Mouse (Mus musculus) hindbrain, embryonic 10.5 days (tissue): Measurements from ENCODE around the gene Gm4869. TPM values are rescaled to one million over a fixed set of nuclear protein-coding genes. Genes with fewer than 3 reads are reported as not detected.
"Not testable (repeated sequence)": the region's sequence is repeated elsewhere in the genome, so short reads cannot be mapped to it uniquely, and the experiment has no call there.

Experiments
- DNase-seq: peaks from one replicate; pipeline ENCODE4 v3.0.0-alpha.2; 2017; ENCODE audit warnings: low spot score
- H3K27ac ChIP-seq: fragments of 300-500 bp; sonication (generic); 2 replicates; pipeline ENCODE4 v1.5.1; 2016; ENCODE audit warnings: mild to moderate bottlenecking, moderate library complexity
- H3K27me3 ChIP-seq: fragments of 300-500 bp; sonication (generic); 2 replicates; pipeline ENCODE4 v1.6.1; 2016; ENCODE audit warnings: mild to moderate bottlenecking; ENCODE audit not compliant: poor library complexity, insufficient read depth, severe bottlenecking
- H3K36me3 ChIP-seq: fragments of 300-500 bp; sonication (generic); 2 replicates; pipeline ENCODE4 v1.6.1; 2016; ENCODE audit warnings: mild to moderate bottlenecking, moderate library complexity
- H3K4me1 ChIP-seq: fragments of 300-500 bp; sonication (generic); replicated peaks from 2 replicates; pipeline ENCODE4 v1.6.1; 2016; ENCODE audit warnings: mild to moderate bottlenecking
- H3K4me3 ChIP-seq: fragments of 300-500 bp; sonication (generic); 2 replicates; pipeline ENCODE4 v1.5.1; 2016; ENCODE audit warnings: mild to moderate bottlenecking, moderate library complexity
- H3K9me3 ChIP-seq: fragments of 300-500 bp; sonication (generic); 2 replicates; pipeline ENCODE4 v1.6.1; 2016; ENCODE audit warnings: mild to moderate bottlenecking, moderate library complexity
- WGBS: fragments of 180-500 bp; shearing (Covaris S2); methylation state at CpG from one replicate; pipeline ENCODE4 v1.1.7; 2016; 5-methylcytosine and 5-hydroxymethylcytosine counted together
- polyA plus RNA-seq: library from polyadenylated mRNA; unstranded; fragments of >200 nt; fragmentation: Nextera tagmentation; extraction: Ambion mirVana; gene quantifications from 2 replicates; pipeline ENCODE4 v1.2.1, GENCODE M21; 2016

Gene Gm4869
- polyA plus RNA-seq, 1 experiment from 2014 or later, result not detected

DNA sequence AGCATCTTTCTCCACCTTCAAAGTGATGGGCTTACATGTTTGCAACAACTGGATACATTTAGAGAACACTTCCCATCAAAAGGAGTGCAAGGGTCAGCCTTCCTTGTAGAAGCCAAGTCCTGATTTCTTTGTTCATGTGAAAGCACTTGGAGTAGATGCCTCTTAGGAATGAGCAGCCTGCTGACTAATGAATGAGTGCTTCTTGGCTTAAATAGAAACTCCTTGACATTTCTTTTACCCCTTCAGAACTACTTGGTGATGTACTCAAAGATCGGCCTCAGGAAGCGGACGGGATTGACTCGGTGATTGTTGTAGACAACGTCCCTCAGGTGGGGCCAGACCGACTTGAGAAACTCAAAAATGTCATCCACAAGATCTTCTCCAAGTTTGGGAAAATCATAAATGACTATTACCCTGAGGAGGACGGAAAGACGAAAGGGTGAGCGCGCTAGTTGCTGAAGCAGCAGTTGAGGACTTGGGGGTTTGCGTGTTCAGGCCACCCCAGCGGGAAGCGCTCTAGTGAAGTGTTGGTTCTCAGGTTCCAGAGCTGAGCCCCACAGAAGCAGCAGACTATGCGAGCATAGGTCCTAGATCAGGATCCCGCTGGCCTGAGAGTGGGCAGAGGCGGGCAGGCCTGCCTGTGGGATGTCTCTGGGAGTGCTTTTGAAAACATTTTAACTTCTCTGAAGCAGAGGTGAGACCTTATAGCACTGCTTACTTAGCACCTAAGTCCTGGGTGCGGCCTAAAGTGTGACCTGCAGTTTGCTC, 20.2 kb upstream of the Gm4869 start:
- 97% methylated on average over 17 of the region's 17 CpGs for WGBS
- no peak overlapping the region for H3K27ac ChIP-seq
- H3K27me3 ChIP-seq, result no peaks in the 10 kb centered on the region
- peaks cover 95% of the 10 kb centered on the region for H3K36me3 ChIP-seq
- H3K9me3 ChIP-seq, result no peaks in the 10 kb centered on the region
- H3K4me1 ChIP-seq, result peaks cover 15% of the 10 kb centered on the region
- DNase-seq, result no peak
- no peak overlapping the region for H3K4me3 ChIP-seq

DNA sequence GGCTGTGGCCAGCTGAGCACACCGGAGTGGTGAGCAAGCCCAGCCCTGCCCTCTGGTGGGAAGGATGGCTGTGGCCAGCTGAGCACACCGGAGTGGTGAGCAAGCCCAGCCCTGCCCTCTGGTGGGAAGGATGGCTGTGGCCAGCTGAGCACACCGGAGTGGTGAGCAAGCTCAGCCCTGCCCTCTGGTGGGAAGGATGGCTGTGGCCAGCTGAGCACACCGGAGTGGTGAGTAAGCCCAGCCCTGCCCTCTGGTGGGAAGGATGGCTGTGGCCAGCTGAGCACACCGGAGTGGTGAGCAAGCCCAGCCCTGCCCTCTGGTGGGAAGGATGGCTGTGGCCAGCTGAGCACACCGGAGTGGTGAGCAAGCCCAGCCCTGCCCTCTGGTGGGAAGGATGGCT, 6.3 kb upstream of the Gm4869 start:
- peaks cover 97% of the 10 kb centered on the region for H3K36me3 ChIP-seq
- H3K4me3 ChIP-seq, H3K9me3 ChIP-seq, H3K27me3 ChIP-seq, H3K27ac ChIP-seq, DNase-seq, H3K4me1 ChIP-seq: not testable (repeated sequence)
- 83% methylated on average over 3 of the region's 6 CpGs for WGBS

DNA sequence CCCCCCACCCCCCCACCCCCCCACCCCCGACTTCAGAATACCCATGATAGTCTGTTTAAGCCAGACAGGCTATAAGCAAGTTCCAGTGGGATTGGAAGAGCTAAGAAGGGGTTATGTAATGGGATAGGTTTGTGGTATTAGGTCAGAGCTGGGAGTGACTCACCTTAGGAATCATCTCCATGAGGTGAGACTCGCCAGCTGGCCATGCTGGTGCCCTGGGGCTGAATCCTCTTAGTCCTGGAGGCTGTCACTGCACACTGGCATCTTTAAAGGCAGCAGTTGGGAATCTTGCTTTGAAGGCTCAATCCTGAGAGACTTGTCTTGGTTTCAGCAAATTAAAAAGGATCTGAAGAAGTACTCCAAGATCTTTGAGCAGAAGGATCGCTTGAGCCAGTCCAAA, 4.0 kb upstream of the Gm4869 start:
- DNase-seq, result no peak
- Histone ChIP-seq H3K4me1 (no peaks in the 10 kb centered on the region), H3K27ac (no peak overlapping the region), H3K36me3 (peaks cover 97% of the 10 kb centered on the region), H3K9me3 (0 out of 2 replicates have a peak, but pooled peaks cover 6% of the 10 kb centered on the region), H3K4me3 (no peak overlapping the region), H3K27me3 (no peaks in the 10 kb centered on the region)
- 86% methylated on average over 3 of the region's 3 CpGs for WGBS

GRCm38 (mm10) chr5:140444012-140444411, 1.4 kb upstream of the Gm4869 start:
- H3K36me3 ChIP-seq, result peaks cover 82% of the 10 kb centered on the region
- no peaks in the 10 kb centered on the region for H3K27me3 ChIP-seq
- no peaks in the 10 kb centered on the region for H3K4me1 ChIP-seq
- 91% methylated on average over 4 of the region's 4 CpGs for WGBS
- H3K9me3 ChIP-seq, result no peaks in the 10 kb centered on the region
- DNase-seq, result no peak
- no peak overlapping the region for H3K4me3 ChIP-seq
- H3K27ac ChIP-seq, result no peak overlapping the region

GRCm38 (mm10) chr5:140446054-140446453, 609 bp downstream of the Gm4869 start:
- H3K36me3 ChIP-seq, result peaks cover 61% of the 10 kb centered on the region
- H3K27ac ChIP-seq, result no peak overlapping the region
- H3K9me3 ChIP-seq, result no peaks in the 10 kb centered on the region
- no peak overlapping the region for H3K4me3 ChIP-seq
- no peaks in the 10 kb centered on the region for H3K27me3 ChIP-seq
- no peaks in the 10 kb centered on the region for H3K4me1 ChIP-seq
- 78% methylated on average over 7 of the region's 7 CpGs for WGBS
- DNase-seq, result no peak

GRCm38 (mm10) chr5:140454488-140454887, 9.0 kb downstream of the Gm4869 start:
- DNase-seq, result no peak
- Histone ChIP-seq H3K27me3 (no peaks in the 10 kb centered on the region), H3K9me3 (no peaks in the 10 kb centered on the region), H3K36me3 (no peaks in the 10 kb centered on the region), H3K4me3 (no peak overlapping the region), H3K4me1 (no peaks in the 10 kb centered on the region), H3K27ac (no peak overlapping the region)

DNA sequence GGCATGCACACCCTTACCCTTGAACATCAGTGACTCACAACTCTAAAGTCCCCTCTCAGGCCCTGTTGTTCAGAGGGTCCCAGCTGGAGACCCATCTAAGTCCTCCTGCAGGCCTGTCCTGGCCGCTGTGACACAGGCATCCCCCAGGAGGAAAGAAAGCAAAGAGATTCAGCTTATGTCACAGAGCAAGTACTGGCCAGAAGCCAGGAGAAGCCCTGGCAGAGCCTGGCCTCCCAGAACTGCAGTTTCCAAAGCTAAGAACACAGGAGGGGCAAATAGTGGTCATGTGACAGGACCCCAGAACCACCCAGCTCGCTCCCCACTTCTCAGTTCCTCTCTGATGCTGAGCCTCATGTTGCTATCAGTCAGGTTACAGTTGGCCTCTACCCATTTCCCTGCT, 10.0 kb downstream of the Gm4869 start:
- 79% methylated on average over 2 of the region's 2 CpGs for WGBS
- H3K27me3 ChIP-seq, result no peaks in the 10 kb centered on the region
- H3K27ac ChIP-seq, result no peak overlapping the region
- no peak overlapping the region for H3K4me3 ChIP-seq
- DNase-seq, result no peak
- H3K36me3 ChIP-seq, result no peaks in the 10 kb centered on the region
- H3K4me1 ChIP-seq, result no peaks in the 10 kb centered on the region
- H3K9me3 ChIP-seq, result no peaks in the 10 kb centered on the region

DNA sequence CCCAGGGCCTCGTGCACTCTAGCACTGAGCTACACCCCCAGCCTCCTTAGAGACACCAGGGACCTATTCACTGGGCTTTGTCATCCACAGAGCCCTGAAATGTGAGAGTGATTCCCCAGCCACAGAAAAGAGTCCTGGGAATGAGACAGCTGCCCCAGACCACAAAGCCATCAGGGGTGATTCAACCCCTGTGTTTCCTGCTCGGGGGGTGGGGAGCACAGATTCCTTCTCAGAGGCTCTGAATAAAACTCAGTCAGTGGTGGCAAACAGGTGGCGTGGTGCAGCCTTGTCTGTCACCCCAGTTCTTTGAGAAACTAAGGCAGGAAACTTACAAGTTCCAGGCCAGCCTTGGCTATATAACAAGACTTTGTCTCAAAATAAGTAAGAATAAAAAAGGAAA, 16.0 kb downstream of the Gm4869 start:
- no peak overlapping the region for H3K4me3 ChIP-seq
- H3K36me3 ChIP-seq, result peaks cover 5% of the 10 kb centered on the region; the same call in 1 of the 2 replicates
- WGBS, result 85% methylated on average over 3 of the region's 3 CpGs
- peaks cover 22% of the 10 kb centered on the region for H3K9me3 ChIP-seq
- peaks cover 5% of the 10 kb centered on the region for H3K4me1 ChIP-seq
- no peaks in the 10 kb centered on the region for H3K27me3 ChIP-seq
- H3K27ac ChIP-seq, result no peak overlapping the region
- DNase-seq, result no peak

- not testable (repeated sequence) for H3K4me3 ChIP-seq, H3K27ac ChIP-seq, H3K4me1 ChIP-seq, H3K27me3 ChIP-seq, DNase-seq, H3K36me3 ChIP-seq
- peaks cover 22% of the 10 kb centered on the region for H3K9me3 ChIP-seq
- WGBS, result 86% methylated on average over 2 of the region's 2 CpGs
Observed at GRCm38 (mm10) chr5:140463151-140463550, 17.7 kb downstream of the Gm4869 start.

DNA sequence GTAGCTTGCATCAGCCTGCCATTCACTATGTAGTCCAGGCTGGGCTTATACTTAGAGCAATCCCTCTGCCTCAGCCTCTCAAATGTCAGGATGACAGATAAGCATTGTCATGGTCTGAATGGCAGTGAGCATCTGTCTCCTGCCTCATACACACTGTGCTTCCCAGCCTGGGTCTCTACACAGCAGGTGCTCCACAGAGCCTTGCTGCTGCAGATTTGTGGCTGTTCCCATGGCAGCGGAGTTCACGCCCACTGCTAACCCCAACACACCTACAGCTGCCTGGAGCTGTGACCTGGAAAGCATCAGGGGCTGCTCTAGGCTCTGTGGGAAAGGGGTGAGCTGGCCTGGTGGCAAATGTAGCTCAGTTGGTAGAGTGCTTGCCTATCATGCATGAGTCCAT, 19.5 kb downstream of the Gm4869 start:
- peaks cover 22% of the 10 kb centered on the region for H3K9me3 ChIP-seq
- H3K36me3 ChIP-seq, result peaks cover 5% of the 10 kb centered on the region; the same call in 1 of the 2 replicates
- DNase-seq, result no peak
- no peak overlapping the region for H3K27ac ChIP-seq
- no peak overlapping the region for H3K4me3 ChIP-seq
- 84% methylated on average over 2 of the region's 2 CpGs for WGBS
- peaks cover 9% of the 10 kb centered on the region for H3K4me1 ChIP-seq
- H3K27me3 ChIP-seq, result no peaks in the 10 kb centered on the region

GRCm38 (mm10) chr5:140472336-140472735, 26.9 kb downstream of the Gm4869 start:
- 78% methylated on average over 3 of the region's 3 CpGs for WGBS
- H3K9me3 ChIP-seq, result no peaks in the 10 kb centered on the region

DNA sequence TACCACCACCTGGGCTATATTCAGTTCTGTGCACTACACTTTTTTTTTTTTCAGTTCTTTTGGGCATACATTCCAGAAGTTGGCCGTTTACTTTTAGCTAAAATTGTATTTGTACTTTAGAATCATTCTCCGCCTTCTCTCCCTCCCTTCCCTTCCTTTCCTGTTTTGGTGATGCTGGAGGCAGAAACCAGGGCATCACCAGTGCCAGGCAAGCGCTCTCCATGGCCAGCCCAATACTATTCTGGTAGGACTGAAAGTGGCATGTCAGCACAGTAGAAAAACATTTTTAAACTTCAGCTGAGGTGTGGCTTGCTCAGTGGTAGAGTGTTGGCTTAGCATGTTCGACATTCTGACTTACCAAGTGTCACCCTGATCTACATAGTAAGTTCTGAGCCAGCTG, 36.0 kb downstream of the Gm4869 start:
- 84% methylated on average over 4 of the region's 4 CpGs for WGBS

More at GRCm38 (mm10) chr5:140472336-140472735, 26.9 kb downstream of the Gm4869 start:
- Histone ChIP-seq H3K4me3 (no peak overlapping the region), H3K4me1 (peaks cover 4% of the 10 kb centered on the region; the same call in 1 of the 2 replicates), H3K27ac (no peak overlapping the region), H3K27me3 (no peaks in the 10 kb centered on the region), H3K36me3 (no peaks in the 10 kb centered on the region)
- no peak for DNase-seq

DNA sequence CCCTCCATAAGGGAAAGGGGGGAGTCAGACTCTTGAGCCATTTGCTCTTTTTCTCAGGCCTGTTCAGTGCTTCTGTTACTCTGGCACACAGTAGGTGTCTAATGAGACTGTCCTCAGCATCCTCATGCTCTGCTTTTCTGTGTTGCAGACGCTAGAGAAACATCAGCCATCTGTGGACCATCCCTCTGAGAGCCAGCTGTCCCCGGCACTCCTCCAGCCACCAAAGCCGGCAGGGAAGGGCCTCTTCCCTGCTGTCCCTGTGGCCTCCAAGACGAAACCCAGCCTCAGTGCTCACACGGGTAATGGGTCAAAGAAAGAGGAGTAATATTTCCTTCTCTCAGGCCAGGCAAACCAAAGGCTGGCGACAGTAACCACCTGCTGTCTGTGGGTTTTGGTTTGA, 45.7 kb downstream of the Gm4869 start:
- H3K9me3 ChIP-seq, result no peaks in the 10 kb centered on the region
- DNase-seq, result no peak
- no peaks in the 10 kb centered on the region for H3K36me3 ChIP-seq
- 56% methylated on average over 6 of the region's 6 CpGs for WGBS
- H3K4me1 ChIP-seq, result peaks cover 12% of the 10 kb centered on the region
- H3K4me3 ChIP-seq, result no peak overlapping the region
- H3K27me3 ChIP-seq, result peaks cover 13% of the 10 kb centered on the region
- no peak overlapping the region for H3K27ac ChIP-seq

More for the DNA sequence above, 36.0 kb downstream of the Gm4869 start:
- no peaks in the 10 kb centered on the region for H3K27me3 ChIP-seq
- H3K4me3 ChIP-seq, result no peak overlapping the region
- H3K4me1 ChIP-seq, result 0 out of 2 replicates have a peak, but pooled peaks cover 4% of the 10 kb centered on the region
- H3K27ac ChIP-seq, result no peak overlapping the region
- DNase-seq, result no peak
- no peaks in the 10 kb centered on the region for H3K36me3 ChIP-seq
- no peaks in the 10 kb centered on the region for H3K9me3 ChIP-seq
